Mouse (Mus musculus) cerebellum, adult 9-10 months (tissue): ENCODE measurements at regions not wholly inside any gene's neighbourhood (a gene's known extent, or its start where the extent isn't known, plus 50 kb on each side); places are given as distances from the start of the nearest gene placed in this dataset.

Source experiments
- DNase-seq: peaks from one replicate; pipeline ENCODE4 v3.0.0; 2022

DNA sequence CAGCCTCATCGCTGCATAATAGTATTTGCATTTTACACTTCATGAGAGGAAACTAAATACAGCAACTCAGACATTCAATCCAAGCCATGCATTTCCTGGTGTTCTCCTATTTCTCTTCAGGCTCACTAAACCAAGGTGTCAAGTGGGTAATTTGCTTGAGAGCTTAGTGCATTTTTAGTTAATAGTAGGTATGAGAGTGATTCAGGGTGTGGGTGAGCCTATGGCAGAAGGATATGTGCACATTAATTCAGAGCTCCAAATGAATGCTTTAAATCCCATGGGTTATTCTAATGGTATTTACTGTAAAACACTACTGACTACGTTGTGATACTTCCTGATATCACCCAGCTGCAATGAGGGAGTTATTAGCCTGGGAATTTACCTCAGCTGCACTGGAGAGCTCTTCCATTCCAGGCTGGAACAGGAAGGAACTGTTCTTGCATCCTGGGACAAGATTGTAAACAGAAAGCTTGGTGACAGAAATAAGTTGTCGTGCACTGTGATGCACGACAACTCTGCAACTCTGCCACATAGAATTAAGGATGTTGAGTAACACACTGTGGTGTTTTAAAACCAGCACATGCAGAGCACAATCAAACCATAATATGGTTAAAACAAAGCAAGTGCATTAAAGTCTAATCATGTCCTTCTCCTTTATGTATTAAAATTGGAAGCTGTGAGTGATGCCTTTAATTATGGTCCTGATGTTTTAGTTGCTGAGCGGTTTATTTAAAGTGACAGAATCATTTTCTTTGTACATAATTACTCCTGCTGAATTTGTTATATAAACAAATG, 170.4 kb upstream of the Setmar start:
- DNase-seq: no peak

DNA sequence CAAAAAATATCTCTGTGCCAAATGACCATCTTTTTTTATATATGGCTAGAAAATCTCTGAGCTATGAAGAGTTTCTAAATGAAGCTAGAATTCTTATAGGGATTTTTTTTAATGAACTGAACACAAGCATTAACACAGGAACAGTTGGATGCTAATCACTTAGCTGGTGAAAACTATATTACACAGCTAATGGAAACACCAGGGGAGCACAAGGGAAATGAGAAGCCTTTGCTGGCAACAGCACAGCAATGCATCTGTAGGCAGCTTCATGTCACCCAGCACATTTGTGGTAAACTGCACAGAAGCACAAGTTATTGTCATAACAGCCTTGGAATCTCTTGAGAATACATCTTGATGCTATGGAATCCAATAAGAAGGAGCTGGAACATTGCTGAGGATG, 154.3 kb upstream of the Setmar start:
- DNase-seq: no peak

DNA sequence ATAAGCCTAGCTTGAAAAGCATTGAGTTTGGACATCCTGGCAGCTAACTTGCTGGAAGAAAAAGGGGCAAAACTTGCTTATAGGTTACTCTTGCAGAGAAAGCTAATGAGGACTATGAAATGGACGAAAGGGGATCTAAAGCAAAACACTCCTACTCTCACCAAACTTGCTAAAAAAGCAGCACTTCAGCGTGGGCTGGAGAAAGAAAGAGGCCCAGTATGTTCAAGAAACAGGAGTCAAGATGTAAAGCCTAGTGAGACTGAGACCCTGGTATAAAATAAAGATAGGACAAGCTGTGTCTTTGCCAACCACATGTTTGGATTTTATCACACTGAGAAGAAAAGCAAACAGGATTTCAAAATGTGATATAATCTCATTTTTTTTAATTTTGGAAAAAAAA, 153.5 kb upstream of the Setmar start:
- no peak for DNase-seq

DNA sequence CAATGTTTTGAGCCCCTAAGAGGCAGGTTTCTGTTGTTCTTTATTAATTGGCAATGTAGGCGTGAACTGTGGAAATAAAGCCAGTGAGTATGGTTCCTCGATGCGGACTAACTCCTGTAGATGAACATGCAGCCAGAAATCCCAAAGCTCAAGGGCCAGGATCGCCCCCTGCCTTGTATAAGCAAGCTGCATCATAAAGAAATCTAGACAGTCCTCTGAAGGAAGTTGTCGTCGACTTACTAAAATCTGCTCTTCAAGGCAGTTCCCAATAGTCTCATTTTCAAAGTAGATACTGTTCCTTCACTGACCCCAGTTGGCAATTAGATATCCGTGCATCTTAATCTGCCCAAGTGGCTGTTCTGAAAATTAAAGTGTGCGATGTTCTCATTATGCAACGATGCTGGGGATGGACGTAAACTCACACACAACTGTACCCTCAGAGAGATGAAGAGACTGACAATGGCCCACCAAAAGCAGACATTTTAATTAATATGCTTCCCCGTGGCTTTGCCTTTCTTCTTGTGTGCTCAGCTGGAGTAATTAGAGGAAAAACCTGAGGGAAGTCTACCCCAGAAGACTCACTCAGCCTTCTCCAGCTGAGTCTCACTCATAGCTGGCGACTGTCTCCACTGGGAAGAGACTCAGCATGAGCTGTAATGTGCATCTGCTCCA, 141.2 kb upstream of the Setmar start:
- no peak for DNase-seq

DNA sequence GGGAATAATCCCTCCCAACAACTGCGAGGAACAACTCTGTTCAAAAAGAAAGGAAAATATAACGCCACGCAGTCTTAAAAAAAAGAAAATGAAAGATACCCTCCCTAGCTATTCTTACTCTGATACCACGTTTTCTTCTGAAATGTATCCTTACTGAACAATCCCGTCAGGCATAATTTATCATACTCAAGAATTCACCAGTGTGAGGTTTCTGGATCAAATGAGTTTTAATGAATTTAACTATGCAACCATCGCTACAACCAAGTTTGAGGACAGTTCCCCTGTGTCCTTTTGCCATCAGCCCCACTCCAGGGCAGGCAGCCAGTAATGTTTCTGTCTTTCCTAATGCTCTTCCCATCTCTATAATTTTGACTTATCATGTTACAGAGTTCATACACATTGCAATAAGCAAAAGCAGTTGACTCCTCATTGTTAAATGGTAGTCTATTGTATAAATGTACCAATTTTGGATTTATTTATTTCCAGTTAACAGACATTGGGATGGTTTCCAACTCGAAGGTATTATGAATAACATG, 140.6 kb upstream of the Setmar start:
- no peak for DNase-seq

DNA sequence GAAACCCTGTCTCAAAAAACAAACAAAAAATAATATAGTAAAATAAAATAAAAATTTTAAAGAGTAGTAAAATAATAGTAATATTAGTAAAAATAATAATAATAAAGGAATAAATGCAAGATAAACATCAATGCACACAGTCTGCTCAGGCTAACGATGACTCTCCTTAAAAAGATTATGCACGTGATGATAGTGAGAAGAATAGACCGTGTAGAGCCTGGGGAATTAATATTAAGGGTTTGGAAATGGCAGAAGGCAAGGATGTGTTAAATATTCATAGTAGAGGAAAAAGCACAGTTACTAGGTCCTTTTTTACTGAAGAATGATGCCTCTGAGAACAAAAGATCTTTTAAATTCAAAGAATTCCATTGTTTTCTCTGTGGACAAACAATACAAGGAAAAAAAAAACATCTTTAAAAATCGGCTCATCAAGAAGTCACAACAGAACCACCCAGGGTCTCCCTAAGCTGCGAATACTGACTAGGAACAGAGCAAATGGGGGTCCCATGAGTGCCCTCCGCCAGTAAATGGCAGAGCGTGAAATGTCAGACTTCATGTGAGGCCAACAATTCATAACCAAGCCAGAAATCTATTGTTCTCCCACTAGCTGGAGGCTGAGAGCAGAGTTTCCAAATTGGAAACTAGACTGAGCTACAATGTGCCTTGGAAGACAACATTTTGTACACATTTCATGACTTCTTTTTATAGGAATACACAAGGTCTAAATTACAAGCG, 134.2 kb upstream of the Setmar start:
- no peak for DNase-seq

DNA sequence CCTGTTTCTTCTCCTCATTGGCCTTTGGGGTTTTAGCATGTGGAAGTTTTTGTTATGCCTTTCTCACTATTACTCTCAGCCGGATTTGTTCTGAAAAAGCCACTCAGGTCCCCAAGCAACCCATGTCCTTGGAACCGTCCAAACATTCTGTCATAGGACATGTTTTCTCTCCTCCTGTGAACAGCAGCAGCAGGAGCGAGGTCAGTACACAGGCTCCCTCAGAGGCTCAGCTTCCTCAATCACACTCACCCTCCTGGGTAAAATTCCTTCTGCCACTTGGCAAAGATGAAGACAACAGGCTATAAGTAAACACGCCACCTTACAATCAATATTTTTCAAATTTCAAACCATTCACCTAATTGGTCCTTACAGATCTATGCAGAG, 133.7 kb upstream of the Setmar start:
- DNase-seq: no peak

DNA sequence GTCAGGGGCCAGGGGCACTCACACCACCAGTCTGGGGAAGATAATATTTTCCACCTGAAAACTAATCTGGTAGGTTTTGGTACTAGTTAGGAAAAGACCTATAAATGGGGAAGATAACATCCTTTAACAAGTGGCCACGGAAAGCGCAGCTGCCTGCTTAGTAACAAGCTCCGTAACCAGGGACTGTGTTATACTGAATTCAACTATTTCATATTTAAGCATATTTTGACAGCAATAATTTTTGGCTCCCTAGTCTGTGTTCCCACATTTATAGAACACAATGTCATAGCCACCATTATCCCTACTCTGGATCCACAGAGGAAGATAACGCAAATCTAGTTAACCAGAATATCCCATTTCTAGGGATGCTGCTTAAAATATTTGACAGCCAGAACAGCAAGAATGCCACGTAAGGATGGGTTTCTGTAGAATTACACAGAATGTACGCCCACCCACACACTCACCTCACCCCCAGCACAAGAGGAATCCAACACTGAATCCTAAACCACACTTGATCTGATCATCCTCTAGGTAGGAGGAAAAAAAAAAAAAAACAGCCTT, 128.7 kb upstream of the Setmar start:
- no peak for DNase-seq

DNA sequence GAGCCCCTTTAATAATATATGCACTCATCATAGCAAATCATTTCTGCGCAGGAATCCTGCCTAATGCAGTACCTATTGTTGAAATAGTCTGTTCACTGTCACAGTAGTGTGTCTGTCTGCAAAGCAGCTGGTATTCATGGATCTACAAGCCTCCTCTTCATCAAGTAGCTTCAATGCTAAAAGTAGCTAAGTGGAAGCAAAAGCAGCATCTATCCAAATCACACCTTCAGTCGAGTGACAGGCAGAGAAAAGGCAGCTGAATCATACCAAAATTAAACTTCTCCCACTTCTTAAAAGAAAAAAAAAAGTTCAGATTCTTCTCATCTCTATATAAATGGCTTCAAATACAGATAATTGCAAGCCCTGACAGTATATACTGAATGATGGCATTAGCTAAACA, 96.2 kb upstream of the Setmar start:
- no peak for DNase-seq

DNA sequence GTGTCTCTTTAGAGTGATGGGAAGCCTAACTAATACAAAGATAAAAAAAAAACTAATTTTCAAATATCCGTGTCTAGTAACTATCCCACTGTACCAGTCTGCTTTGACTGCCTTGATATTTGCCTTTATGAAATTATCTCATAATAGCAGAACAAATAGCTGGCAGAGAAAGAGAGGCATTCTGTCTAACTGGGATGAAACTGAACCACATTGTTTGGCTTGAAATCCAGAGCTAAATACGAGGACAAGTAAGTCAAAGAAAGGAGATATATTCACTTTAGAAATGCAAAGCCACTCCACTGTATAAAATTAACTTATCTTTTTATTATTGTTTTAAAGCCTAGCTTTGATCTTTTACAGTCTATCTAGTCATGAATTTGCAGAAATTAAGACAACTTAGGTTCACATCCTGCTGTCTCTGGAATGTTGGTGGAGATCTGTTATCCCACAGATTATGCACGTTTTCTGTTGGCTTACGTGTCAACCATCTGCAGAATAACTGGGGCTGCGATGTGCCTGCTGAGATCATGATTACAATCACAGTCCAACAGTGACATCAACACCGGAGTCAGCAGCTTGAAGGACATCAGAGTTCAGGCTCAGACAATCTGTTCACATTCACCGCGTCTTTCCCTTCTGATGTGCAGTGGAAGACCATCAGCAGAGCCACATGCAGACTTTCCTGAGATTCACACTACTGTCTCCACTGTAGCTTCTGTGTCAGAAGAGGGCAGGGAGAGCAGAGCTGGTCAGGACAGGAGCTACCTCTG, 65.7 kb upstream of the Setmar start:
- DNase-seq: peak; percentile 93

DNA sequence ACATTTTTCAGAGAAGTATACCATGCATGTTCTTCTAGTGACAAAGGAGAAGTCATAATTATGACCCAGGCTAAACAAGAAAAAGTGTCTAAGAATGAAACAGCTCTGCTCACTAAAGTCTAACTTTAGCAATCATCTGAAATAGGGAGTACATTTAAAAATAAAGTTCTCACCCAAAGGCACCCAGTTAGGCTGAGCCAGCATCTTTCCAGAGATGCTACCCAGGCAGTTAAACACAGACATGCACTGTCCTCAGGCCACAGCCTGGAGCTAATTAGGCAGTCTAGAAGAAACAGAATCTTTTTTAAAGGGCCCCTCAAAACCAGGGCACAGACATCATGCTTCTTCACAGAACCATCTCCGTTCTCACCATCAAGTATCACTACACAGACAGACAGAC, 61.6 kb upstream of the Setmar start:
- no peak for DNase-seq

DNA sequence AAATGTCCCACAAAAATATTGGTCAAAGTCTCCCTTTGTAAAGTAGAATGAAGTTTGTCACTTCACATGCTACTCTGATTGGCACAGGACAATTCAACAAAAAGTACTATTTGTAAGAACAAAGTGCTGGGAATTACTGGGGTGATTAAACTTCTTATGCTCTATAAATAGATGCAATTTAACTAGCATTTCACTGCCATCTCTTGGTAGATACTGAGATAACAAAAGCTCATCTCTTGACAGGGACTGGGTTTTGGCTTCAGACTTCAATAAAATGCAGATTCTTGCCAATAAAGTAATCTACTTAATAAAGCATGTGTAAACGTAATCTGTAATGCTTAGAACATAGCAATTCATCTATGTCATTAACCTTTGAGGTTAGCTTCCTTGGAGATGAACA, 56.5 kb upstream of the Setmar start:
- no peak for DNase-seq
